ENCODE assay signal across 6 mouse cellular contexts in genomic region chr1:46734455-46734854, GRCm38 (mm10).
DNase-seq lines count a peak whose midpoint lies in the region; ATAC-seq lines count a peak whose summit lies in the region.
"Not testable (repeated sequence)": the region's sequence is repeated elsewhere in the genome, so short reads cannot be mapped to it uniquely, and the experiment has no call there.

No protein-coding gene starts in this region.

- peak; percentile 7 for DNase-seq in layer of hippocampus, adult 11-12 months (ENCODE audit: low spot score)

- H3K9me3 ChIP-seq in forebrain, embryonic 12.5 days; forebrain, embryonic 15.5 days; midbrain, embryonic 15.5 days; neural tube, embryonic 13.5 days: not testable (repeated sequence)

- H3K4me2 ChIP-seq in forebrain, embryonic 12.5 days; forebrain, embryonic 15.5 days (replicated peaks); midbrain, embryonic 15.5 days; neural tube, embryonic 13.5 days: not testable (repeated sequence)

- H3K36me3 ChIP-seq in forebrain, embryonic 12.5 days (replicated peaks); forebrain, embryonic 15.5 days; midbrain, embryonic 15.5 days (replicated peaks); neural tube, embryonic 13.5 days: not testable (repeated sequence)

- H3K4me1 ChIP-seq in forebrain, embryonic 12.5 days; forebrain, embryonic 15.5 days; midbrain, embryonic 15.5 days; neural tube, embryonic 13.5 days (replicated peaks): not testable (repeated sequence)

- 47% methylated on average over 2 of the region's 2 CpGs for WGBS in forebrain, embryonic 12.5 days
- WGBS in forebrain, embryonic 15.5 days: 23% methylated on average over 2 of the region's 2 CpGs
- 59% methylated on average over 2 of the region's 2 CpGs for WGBS in midbrain, embryonic 15.5 days
- 72% methylated on average over 2 of the region's 2 CpGs for WGBS in neural tube, embryonic 13.5 days

- not testable (repeated sequence) for H3K27me3 ChIP-seq in forebrain, embryonic 12.5 days; forebrain, embryonic 15.5 days; midbrain, embryonic 15.5 days (replicated peaks); neural tube, embryonic 13.5 days

- not testable (repeated sequence) for H3K9ac ChIP-seq in forebrain, embryonic 12.5 days; forebrain, embryonic 15.5 days (replicated peaks); midbrain, embryonic 15.5 days; neural tube, embryonic 13.5 days

- H3K27ac ChIP-seq in forebrain, embryonic 12.5 days; midbrain, embryonic 15.5 days; neural tube, embryonic 13.5 days (replicated peaks): not testable (repeated sequence)
- 0 out of 2 replicates have a peak overlapping the region, but pooled peaks have one; percentile 40 for H3K27ac ChIP-seq in forebrain, embryonic 15.5 days (replicated peaks)

- ATAC-seq in forebrain, embryonic 12.5 days (ENCODE audit: low FRiP score): peak; percentile 33; the same call in 1 of the 2 replicates
- ATAC-seq in forebrain, embryonic 15.5 days (replicated peaks): peak; percentile 91
- ATAC-seq in frontal cortex, adult (ENCODE audit: low TSS enrichment): peak; percentile 20; the same call in 1 of the 2 replicates
- ATAC-seq in midbrain, embryonic 15.5 days (replicated peaks): 0 out of 2 replicates have a peak, but pooled peaks have one; percentile 48
- peak; percentile 26; the same call in 1 of the 2 replicates for ATAC-seq in neural tube, embryonic 13.5 days (ENCODE audit: low read depth)

- H3K4me3 ChIP-seq in forebrain, embryonic 12.5 days (replicated peaks); forebrain, embryonic 15.5 days; midbrain, embryonic 15.5 days; neural tube, embryonic 13.5 days: not testable (repeated sequence)

Comparison
In these comparisons a context has a peak if more than half of its experiments do, and no peak if none do; other contexts are left out.
1. ATAC-seq: peak in every context shown above with its lines; median percentile 91 in forebrain, embryonic 15.5 days; 48 in midbrain, embryonic 15.5 days; 33 in forebrain, embryonic 12.5 days; 26 in neural tube, embryonic 13.5 days; 20 in frontal cortex, adult.